Comparison of ENCODE assay signal across 11 mouse cellular contexts in genomic region chr13:97941099-97941498, GRCm38 (mm10).
DNase-seq lines count a peak whose midpoint lies in the region; ATAC-seq and TF ChIP-seq lines count a peak whose summit lies in the region.
"Had no signal": no experiment of that assay in that cellular context is flagged by ENCODE, and none has a peak within 500 bp of the region (broad histone marks: within the 10 kb centered on the region; RNA-seq: fewer than 3 reads in every experiment).

No protein-coding gene starts in this region.

- no peaks in the 10 kb centered on the region for H3K9me3 ChIP-seq in kidney, embryonic 14.5 days (ENCODE audit: control insufficient read depth, low read length)
- H3K9me3 ChIP-seq: heart, embryonic 13.5 days; liver, embryonic 15.5 days had no signal

- TF ChIP-seq POLR2A in bone marrow macrophage, adult 2 months (IDR thresholded peaks at IDR 0.05; ENCODE audit: borderline replicate concordance, low read depth, low read length), result no peak
- TF ChIP-seq POLR2A in spleen, adult 2 months (IDR thresholded peaks at IDR 0.05; ENCODE audit: low read depth, low read length), result no peak

- ATAC-seq in kidney, embryonic 14.5 days (ENCODE audit: low FRiP score, low TSS enrichment), result no peak

- H3K27ac ChIP-seq in bone marrow macrophage, adult 2 months (ENCODE audit: insufficient read depth, low read depth, low read length), result peak overlapping the region; percentile 53; the same call in 1 of the 2 replicates
- H3K27ac ChIP-seq in spleen, adult 2 months (ENCODE audit: insufficient read depth, low read length), result 0 out of 2 replicates have a peak overlapping the region, but pooled peaks have one; percentile 26
- no peak overlapping the region for H3K27ac ChIP-seq in kidney, embryonic 14.5 days (ENCODE audit: low read depth, low read length)
- H3K27ac ChIP-seq: heart, embryonic 13.5 days; liver, embryonic 15.5 days had no signal

- 7% methylated on average over 6 of the region's 6 CpGs for WGBS in spleen, adult 2 months
- WGBS in kidney, embryonic 14.5 days, result 72% methylated on average over 6 of the region's 6 CpGs

- H3K27me3 ChIP-seq in spleen, adult 2 months (ENCODE audit: control insufficient read depth, insufficient read depth, low read length), result no peaks in the 10 kb centered on the region
- no peaks in the 10 kb centered on the region for H3K27me3 ChIP-seq in kidney, embryonic 14.5 days (ENCODE audit: control insufficient read depth, insufficient read depth, low read length)
- H3K27me3 ChIP-seq: heart, embryonic 13.5 days; liver, embryonic 15.5 days had no signal

- DNase-seq in B cell, adult 2 months, result peak; percentile 44 to 52
- DNase-seq in heart, postnatal 4 days, result peak; percentile 26
- DNase-seq in spleen, adult 2 months (ENCODE audit: low read depth in 1 of 2, low spot score in 2 of 2), result peak in 1 of 2 experiments; percentile 31
- no peak for DNase-seq in right cerebral cortex, postnatal 14 days
- no peak for DNase-seq in adrenal gland, adult 2 months
- DNase-seq: kidney, postnatal 36 days; midbrain, embryonic 14.5 days had no signal

- no peak overlapping the region for H3K9ac ChIP-seq in kidney, embryonic 14.5 days (ENCODE audit: low read depth, low read length)
- H3K9ac ChIP-seq: heart, embryonic 13.5 days; liver, embryonic 15.5 days had no signal

- no peak for TF ChIP-seq CTCF in bone marrow macrophage, adult 2 months (IDR thresholded peaks at IDR 0.05; ENCODE audit: low read depth, low read length)
- TF ChIP-seq CTCF in spleen, adult 2 months (IDR thresholded peaks at IDR 0.05; ENCODE audit: extremely low read depth, insufficient read depth, insufficient read length, insufficient replicate concordance), result no peak

- no peak overlapping the region for H3K4me2 ChIP-seq in kidney, embryonic 14.5 days (replicated peaks; ENCODE audit: low read depth, low read length)
- H3K4me2 ChIP-seq: heart, embryonic 13.5 days; liver, embryonic 15.5 days had no signal

- peaks cover 15% of the 10 kb centered on the region for H3K4me1 ChIP-seq in bone marrow macrophage, adult 2 months (ENCODE audit: control insufficient read depth, insufficient read depth, low read length)
- peaks cover 6% of the 10 kb centered on the region; the same call in 1 of the 2 replicates for H3K4me1 ChIP-seq in spleen, adult 2 months (ENCODE audit: control insufficient read depth, insufficient read depth, insufficient read length)
- H3K4me1 ChIP-seq in kidney, embryonic 14.5 days (ENCODE audit: control insufficient read depth, insufficient read depth, low read length), result no peaks in the 10 kb centered on the region
- H3K4me1 ChIP-seq: heart, embryonic 13.5 days; liver, embryonic 15.5 days had no signal

- no peak overlapping the region for H3K4me3 ChIP-seq in bone marrow macrophage, adult 2 months (ENCODE audit: insufficient read depth, low read length)
- H3K4me3 ChIP-seq in spleen, adult 2 months (ENCODE audit: extremely low read depth, insufficient read depth, insufficient read length), result no peak overlapping the region
- H3K4me3 ChIP-seq in kidney, embryonic 14.5 days (ENCODE audit: low read length), result no peak overlapping the region
- H3K4me3 ChIP-seq: heart, embryonic 13.5 days; liver, embryonic 15.5 days had no signal

- no peaks in the 10 kb centered on the region for H3K36me3 ChIP-seq in spleen, adult 2 months (ENCODE audit: control insufficient read depth, insufficient read depth, low read length)
- peaks cover 17% of the 10 kb centered on the region for H3K36me3 ChIP-seq in kidney, embryonic 14.5 days (ENCODE audit: control insufficient read depth, insufficient read depth, low read length)
- H3K36me3 ChIP-seq: liver, embryonic 15.5 days had no signal

Comparison
In these comparisons a context has a peak if more than half of its experiments do, and no peak if none do; other contexts are left out.
1. DNase-seq: peak in B cell, adult 2 months (2 of 2) and heart, postnatal 4 days (single experiment); none in right cerebral cortex, postnatal 14 days (single experiment) and adrenal gland, adult 2 months (single experiment).